Mouse (Mus musculus): ENCODE measurements around the gene Jup. TPM values are rescaled to one million over a fixed set of nuclear protein-coding genes. Genes with fewer than 3 reads are reported as not detected.

The Jup gene
- polyA plus RNA-seq, 1 experiment: 9.4 TPM

DNA sequence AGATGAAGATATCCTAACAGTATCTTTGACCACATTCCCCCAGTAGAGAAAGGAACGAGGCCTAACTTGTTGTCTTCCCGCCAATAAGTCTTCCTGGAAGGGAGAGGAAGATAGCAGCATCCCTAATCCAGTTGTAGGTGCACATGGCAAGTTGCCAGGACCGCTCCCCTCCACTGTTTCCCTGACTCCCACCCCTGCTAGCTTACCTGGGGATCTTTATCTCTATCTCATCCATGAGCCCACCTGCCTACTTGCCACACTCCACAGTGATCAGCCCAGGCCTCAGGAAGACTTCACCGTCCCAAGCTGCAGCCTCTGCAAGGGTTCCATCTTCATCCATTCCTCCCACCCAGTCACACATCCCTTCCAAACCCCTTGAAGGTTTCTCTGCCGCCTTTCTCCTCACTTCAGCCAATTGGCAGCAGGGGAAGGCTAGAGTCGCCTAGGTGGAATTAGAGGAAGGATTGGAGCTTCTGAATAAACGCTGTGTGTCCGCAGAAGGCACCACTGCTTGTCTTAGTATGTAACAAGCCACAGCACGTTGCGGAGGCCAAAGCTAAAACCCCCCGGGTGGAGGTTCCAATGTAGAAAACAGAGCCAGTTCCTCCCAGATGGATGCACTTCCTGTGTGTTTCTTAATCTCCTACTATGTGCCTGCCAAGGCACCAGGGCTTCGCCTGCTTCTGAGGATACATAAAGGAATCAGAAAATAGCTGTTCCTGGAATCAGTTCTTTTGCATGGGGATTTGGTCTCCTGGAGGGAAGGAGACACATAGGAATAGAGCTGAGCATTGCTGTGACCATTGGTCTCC is 2.4 kb upstream of the Jup start:
- TF ChIP-seq FLI1 (IDR thresholded peaks at IDR 0.05; ENCODE audit: low read length) (no peak), GATA1 (IDR thresholded peaks at IDR 0.05; ENCODE audit: borderline replicate concordance, low read length) (no peak)
- H3K4me3 ChIP-seq (replicated peaks): peak overlapping the region; percentile 11
- no peaks in the 10 kb centered on the region for H3K9me3 ChIP-seq
- H3K27me3 ChIP-seq (replicated peaks): peaks cover 29% of the 10 kb centered on the region
- H3K4me1 ChIP-seq: peaks cover 87% of the 10 kb centered on the region
- no peaks in the 10 kb centered on the region for H3K36me3 ChIP-seq (replicated peaks; ENCODE audit: low read length)

DNA sequence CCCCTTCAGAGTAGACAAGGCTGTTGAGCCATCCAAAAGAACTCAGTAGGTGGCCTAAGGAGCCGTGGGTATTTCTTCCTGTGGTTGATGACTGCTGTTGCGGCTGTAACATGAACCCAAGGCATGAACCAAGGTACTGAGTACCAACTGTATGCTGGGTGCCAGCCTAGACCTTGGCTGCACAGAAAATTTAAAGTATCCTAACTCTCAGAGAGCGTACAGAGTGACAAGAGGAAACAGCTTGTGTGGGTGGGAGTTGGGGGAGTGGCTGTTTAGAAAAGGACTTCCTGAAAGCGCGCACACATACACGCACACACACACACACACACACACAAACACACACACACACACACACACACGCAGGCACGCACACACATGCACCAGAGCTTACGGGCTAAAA is 1.8 kb upstream of the Jup start:
- H3K27me3 ChIP-seq (replicated peaks): peaks cover 33% of the 10 kb centered on the region
- no peaks in the 10 kb centered on the region for H3K9me3 ChIP-seq
- no peak for TF ChIP-seq GATA1 (IDR thresholded peaks at IDR 0.05; ENCODE audit: borderline replicate concordance, low read length)
- no peak for TF ChIP-seq FLI1 (IDR thresholded peaks at IDR 0.05; ENCODE audit: low read length)
- H3K36me3 ChIP-seq (replicated peaks; ENCODE audit: low read length): no peaks in the 10 kb centered on the region
- peaks cover 93% of the 10 kb centered on the region for H3K4me1 ChIP-seq
- H3K4me3 ChIP-seq (replicated peaks): peak overlapping the region; percentile 38

DNA sequence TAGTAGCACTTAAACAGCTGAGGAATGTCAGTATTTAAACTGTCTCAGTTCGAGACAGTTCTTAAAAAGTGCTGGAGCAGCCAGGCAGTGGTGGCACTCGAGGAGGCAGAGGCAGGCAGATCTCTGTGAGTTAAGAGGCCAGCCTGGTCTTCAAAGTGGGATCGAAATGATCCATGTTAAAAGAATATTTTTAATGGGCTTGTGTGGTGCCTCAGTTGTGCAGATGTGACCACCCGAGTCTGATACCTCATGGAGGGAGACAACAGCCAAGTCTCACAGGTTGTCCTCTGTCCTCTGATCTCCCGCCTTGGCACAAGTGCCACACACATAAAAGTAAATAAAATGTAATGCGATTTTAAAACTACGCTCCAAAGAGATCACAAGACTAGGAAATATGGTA is 954 bp upstream of the Jup start:
- Histone ChIP-seq H3K27me3 (replicated peaks) (peaks cover 40% of the 10 kb centered on the region), H3K9me3 (no peaks in the 10 kb centered on the region), H3K36me3 (replicated peaks; ENCODE audit: low read length) (no peaks in the 10 kb centered on the region), H3K4me1 (peaks cover 93% of the 10 kb centered on the region), H3K4me3 (replicated peaks) (no peak overlapping the region)
- no peak for TF ChIP-seq FLI1 (IDR thresholded peaks at IDR 0.05; ENCODE audit: low read length)
- TF ChIP-seq GATA1 (IDR thresholded peaks at IDR 0.05; ENCODE audit: borderline replicate concordance, low read length): no peak

DNA sequence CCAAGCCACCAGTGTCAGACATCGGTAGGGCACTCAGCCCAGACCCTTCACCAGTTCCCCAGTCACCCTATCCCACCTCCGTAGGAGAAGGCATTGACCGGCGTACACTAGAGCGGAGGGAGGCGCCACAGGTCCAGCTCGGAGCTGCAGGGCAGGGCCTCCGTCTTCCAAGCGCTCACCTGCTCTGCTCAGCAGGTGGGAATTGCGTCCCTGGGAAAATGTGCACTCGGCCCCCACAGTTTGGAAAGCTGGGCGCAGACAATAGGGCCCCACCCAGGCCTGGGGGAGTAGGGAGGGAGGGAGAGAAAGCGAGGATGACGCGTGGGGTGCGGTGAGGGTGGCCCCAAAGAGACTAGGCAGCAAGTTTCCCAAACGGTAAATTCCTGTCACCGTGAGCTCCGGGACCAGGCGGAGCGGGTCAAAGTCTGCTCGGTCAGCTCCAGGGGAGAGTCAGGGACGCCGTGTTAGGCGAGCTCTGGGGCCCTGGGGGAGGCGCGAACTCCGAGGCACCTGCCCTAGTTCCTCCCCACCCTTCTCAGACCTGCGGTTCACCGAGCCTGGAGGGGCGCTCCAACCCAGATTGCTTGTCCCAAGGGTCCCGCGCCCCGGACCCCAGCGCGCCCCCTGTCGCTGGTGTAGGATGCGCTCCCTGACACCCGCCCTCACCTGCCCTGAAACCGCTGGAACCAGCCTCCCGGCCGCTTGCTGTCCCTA is 520 bp downstream of the Jup start:
- Histone ChIP-seq H3K4me3 (replicated peaks) (peak overlapping the region; percentile 93), H3K9me3 (no peaks in the 10 kb centered on the region), H3K27me3 (replicated peaks) (peaks cover 52% of the 10 kb centered on the region), H3K36me3 (replicated peaks; ENCODE audit: low read length) (no peaks in the 10 kb centered on the region), H3K4me1 (peaks cover 79% of the 10 kb centered on the region)
- TF ChIP-seq FLI1 (IDR thresholded peaks at IDR 0.05; ENCODE audit: low read length) (no peak), GATA1 (IDR thresholded peaks at IDR 0.05; ENCODE audit: borderline replicate concordance, low read length) (no peak)

DNA sequence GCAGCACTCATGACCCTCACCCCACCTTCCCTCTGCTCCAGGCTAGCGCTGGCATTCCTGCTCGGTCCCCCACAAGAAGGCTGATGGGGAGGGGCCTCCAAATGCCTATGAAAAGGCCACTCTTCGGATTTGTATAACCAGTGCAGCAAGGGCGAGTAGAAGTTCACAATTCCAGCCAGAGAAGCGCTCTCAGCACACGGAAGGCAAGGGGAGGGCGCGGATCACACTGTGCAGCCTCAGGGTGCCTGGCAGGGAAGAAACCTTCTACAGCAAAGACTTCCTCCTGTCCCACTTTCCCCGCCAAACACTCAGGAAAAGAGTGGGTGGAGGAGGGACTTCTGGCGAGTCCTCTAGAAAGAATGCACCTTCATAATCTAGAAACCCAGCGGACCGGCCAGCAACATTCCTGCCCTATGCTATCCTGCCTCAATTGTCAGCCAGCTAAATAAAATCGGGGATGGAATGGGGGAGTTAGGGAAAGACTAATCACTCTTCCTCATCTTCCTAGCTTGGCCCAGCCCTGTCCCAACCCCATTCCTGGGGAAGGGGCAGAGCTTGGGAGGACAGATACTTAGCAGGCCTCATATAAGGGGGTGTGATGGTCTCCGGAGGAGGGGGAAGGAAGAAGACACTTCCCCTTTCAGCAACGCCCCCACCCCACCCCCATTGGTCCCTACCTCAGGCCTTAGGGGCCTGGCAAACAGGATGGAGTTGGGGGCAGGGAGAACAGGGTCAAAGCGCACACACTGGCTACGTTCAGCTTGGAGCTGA is 1.5 kb downstream of the Jup start:
- peaks cover 69% of the 10 kb centered on the region for H3K4me1 ChIP-seq
- H3K27me3 ChIP-seq (replicated peaks): peaks cover 56% of the 10 kb centered on the region
- TF ChIP-seq GATA1 (IDR thresholded peaks at IDR 0.05; ENCODE audit: borderline replicate concordance, low read length) (no peak), FLI1 (IDR thresholded peaks at IDR 0.05; ENCODE audit: low read length) (no peak)
- peaks cover 4% of the 10 kb centered on the region; the same call in 1 of the 2 replicates for H3K9me3 ChIP-seq
- H3K36me3 ChIP-seq (replicated peaks; ENCODE audit: low read length): no peaks in the 10 kb centered on the region
- H3K4me3 ChIP-seq (replicated peaks): peak overlapping the region; percentile 78

DNA sequence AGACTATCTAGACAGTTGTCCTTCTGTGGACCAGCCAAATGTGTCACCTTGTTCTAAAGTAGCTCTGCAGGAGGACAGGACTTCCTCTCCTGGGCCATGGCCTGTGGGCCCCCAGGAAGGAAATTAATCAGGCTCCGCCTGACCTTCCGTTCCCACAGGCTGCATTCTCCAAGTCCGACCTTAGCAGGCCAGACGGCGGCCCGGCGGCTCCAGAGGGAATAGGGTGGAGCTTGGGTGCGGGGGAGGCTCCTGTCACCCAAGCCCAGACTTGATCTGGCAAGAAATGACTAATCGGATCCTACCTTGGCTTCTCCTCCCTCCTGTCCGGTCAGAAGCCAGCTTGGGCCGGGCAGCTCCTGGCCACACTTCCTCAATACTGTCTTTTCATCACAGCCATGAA is 2.4 kb downstream of the Jup start:
- H3K9me3 ChIP-seq: peaks cover 4% of the 10 kb centered on the region; the same call in 1 of the 2 replicates
- TF ChIP-seq FLI1 (IDR thresholded peaks at IDR 0.05; ENCODE audit: low read length): no peak
- no peak for TF ChIP-seq GATA1 (IDR thresholded peaks at IDR 0.05; ENCODE audit: borderline replicate concordance, low read length)
- H3K36me3 ChIP-seq (replicated peaks; ENCODE audit: low read length): no peaks in the 10 kb centered on the region
- peaks cover 65% of the 10 kb centered on the region for H3K27me3 ChIP-seq (replicated peaks)
- peak overlapping the region; percentile 69 for H3K4me3 ChIP-seq (replicated peaks)
- peaks cover 62% of the 10 kb centered on the region for H3K4me1 ChIP-seq

DNA sequence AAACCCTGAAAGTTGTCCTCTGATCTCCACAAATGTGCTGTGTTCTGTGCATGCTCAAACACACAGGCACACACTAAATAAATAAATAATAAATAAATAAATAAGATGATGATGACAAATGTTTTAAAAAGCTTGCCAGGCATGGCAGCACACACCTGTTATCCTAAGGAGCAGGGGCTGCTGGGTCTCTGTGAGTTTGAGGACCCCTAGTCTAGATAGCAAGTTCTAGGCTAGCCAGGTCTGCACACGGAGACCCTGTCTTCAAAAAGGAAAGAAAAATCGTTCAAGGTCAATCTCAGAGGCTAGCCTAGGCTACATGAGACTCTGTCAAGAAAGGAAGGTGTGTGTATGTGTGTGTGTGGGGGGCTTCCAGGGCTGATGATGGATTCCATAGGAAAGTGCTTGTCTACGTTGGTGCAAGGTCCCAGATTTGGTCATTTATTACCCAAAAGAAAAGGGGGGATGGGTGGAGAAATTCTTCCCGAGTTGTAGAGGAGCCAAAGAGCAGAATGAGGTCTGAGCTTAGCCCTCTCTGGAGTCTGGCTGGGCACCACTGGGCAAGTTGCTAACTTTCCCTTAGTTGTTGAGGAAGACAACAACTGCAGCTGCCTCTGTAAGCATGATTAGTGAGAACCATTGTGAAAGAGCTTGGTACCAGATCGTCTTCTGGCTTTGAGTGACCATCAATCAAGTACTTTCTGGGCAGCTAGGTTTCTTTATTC is 3.0 kb downstream of the Jup start:
- TF ChIP-seq GATA1 (IDR thresholded peaks at IDR 0.05; ENCODE audit: borderline replicate concordance, low read length) (no peak), FLI1 (IDR thresholded peaks at IDR 0.05; ENCODE audit: low read length) (no peak)
- Histone ChIP-seq H3K4me3 (replicated peaks) (no peak overlapping the region), H3K36me3 (replicated peaks; ENCODE audit: low read length) (no peaks in the 10 kb centered on the region), H3K4me1 (peaks cover 58% of the 10 kb centered on the region), H3K9me3 (peaks cover 4% of the 10 kb centered on the region; the same call in 1 of the 2 replicates), H3K27me3 (replicated peaks) (peaks cover 72% of the 10 kb centered on the region)

DNA sequence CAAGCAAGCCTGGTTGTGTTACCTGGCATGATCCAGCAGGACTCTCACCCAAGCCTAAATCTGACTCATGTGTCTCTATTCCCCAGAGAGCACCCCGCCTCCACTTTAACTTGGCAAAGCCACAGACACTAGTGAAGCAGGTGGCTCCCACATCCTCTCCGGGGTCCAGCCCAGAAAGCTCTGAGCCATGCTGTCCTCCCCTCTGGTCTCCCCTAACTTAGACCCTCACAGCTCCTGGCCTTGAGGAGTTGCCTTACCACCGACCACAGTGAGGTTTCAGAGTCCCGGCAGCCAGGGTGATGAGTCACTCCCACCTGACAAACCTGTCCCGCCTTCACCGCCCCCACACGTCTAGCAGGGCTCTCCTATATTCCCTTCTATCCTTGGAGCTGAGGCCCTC is 3.8 kb downstream of the Jup start:
- peaks cover 52% of the 10 kb centered on the region for H3K4me1 ChIP-seq
- H3K9me3 ChIP-seq: peaks cover 4% of the 10 kb centered on the region; the same call in 1 of the 2 replicates
- TF ChIP-seq FLI1 (IDR thresholded peaks at IDR 0.05; ENCODE audit: low read length): no peak
- TF ChIP-seq GATA1 (IDR thresholded peaks at IDR 0.05; ENCODE audit: borderline replicate concordance, low read length): no peak
- H3K4me3 ChIP-seq (replicated peaks): no peak overlapping the region
- H3K36me3 ChIP-seq (replicated peaks; ENCODE audit: low read length): no peaks in the 10 kb centered on the region
- peaks cover 75% of the 10 kb centered on the region for H3K27me3 ChIP-seq (replicated peaks)

DNA sequence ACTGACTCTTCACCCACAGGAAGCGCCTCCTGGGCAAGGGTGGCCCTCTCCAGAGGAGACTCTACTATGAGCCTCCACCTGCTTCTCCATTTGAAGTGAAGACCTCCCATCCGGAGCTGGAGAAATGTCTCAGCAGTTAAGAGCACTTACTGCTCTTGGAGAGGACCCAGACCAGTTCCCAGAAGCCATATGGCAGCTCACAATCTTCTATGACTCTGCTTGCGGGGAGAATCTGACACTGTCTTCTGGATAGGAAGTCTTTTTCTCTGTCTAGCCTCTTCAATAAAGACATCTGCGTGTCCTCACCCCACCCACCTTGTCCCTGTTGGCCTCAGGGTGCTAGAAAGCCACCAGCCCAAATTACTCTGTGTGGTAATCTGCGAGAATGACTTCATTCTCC is 4.6 kb downstream of the Jup start:
- peaks cover 52% of the 10 kb centered on the region for H3K4me1 ChIP-seq
- TF ChIP-seq GATA1 (IDR thresholded peaks at IDR 0.05; ENCODE audit: borderline replicate concordance, low read length) (no peak), FLI1 (IDR thresholded peaks at IDR 0.05; ENCODE audit: low read length) (no peak)
- H3K4me3 ChIP-seq (replicated peaks): no peak overlapping the region
- peaks cover 4% of the 10 kb centered on the region; the same call in 1 of the 2 replicates for H3K9me3 ChIP-seq
- no peaks in the 10 kb centered on the region for H3K36me3 ChIP-seq (replicated peaks; ENCODE audit: low read length)
- H3K27me3 ChIP-seq (replicated peaks): peaks cover 81% of the 10 kb centered on the region
